Mouse (Mus musculus): ENCODE results near the gene Gpr179.

The Gpr179 gene

DNA sequence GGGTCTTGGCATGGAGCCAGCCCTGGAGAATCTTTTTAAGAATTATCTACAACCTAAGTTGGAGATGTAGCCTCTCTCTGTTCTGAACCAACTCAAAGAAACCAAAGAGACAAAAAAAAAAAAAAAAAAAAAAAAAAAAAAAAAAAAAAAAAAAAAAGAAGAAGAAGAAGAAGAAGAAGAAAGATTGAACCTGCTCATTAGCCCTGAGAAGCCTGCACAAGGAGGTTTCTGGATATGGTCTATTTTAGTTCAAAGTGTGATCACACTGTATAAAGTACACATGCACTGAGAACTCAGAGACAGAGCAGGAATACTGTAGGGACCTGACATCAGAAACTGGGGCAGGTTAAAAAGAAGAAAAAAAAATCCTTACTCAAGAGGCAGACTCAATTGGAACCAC is 64.2 kb downstream of the Gpr179 start:
- in situ Hi-C loops (cut with MboI) = no loop called here

GRCm38 (mm10) chr11:97286973-97287372 is 64.9 kb downstream of the Gpr179 start:
- in situ Hi-C loops (cut with MboI) = no loop called here

GRCm38 (mm10) chr11:97285852-97286775 is 65.8 kb downstream of the Gpr179 start:
- in situ Hi-C loops (cut with MboI) = no loop called here

GRCm38 (mm10) chr11:97284854-97285253 is 67.0 kb downstream of the Gpr179 start:
- in situ Hi-C loops (cut with MboI) = no loop called here

DNA sequence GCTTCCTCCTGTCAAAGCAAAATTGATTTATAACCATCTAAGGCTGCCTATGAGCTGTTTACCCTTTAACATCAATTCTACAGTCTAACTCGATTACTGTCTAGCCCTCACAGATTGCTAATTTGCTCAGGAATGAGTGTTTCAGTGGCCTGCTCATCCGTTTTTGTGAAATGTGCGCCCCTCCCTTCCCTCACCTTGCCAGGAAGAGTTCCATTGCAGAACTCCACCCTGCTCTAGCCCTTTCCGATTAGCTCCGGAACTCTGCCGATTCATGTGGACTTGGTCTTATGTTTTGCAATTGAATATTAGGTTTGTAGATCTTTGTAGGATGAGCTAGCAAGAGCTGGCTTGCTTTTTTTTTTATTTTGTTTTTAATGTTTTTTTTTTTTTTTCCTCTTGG is 69.7 kb downstream of the Gpr179 start:
- in situ Hi-C loops (cut with MboI) = no loop called here

Measured in mature B cell (primary cell).